Mouse (Mus musculus) c-Kit-negative CD71-positive TER-119-positive erythroid progenitor cells, embryonic 14.5 days (primary cell): Measurements from ENCODE around the gene Ptpn4.
A peak's percentile ranks its signal among the peaks of the same experiment; 100 is the strongest.

ENCODE experiments used
- DNase-seq: peaks from one replicate; pipeline ENCODE4 v3.0.0-alpha.2; 2013; ENCODE audit warnings: low read depth, low spot score

Gene Ptpn4

GRCm38 (mm10) chr1:119837035-119837751, at the start of gene Ptpn4:
TSS of gene Ptpn4 (minus strand) at chr1:119837613.
- peak; percentile 92 for DNase-seq

GRCm38 (mm10) chr1:119886320-119886719, 48.9 kb upstream of the Ptpn4 start:
- DNase-seq: no peak

GRCm38 (mm10) chr1:119884272-119884671, 46.9 kb upstream of the Ptpn4 start:
- no peak for DNase-seq

- DNase-seq: no peak
These were observed 41.5 kb upstream of the Ptpn4 start for GRCm38 (mm10) chr1:119878909-119879308.

- DNase-seq: no peak
These were observed 40.1 kb upstream of the Ptpn4 start for GRCm38 (mm10) chr1:119877469-119877868.

- no peak for DNase-seq
These were observed 31.2 kb upstream of the Ptpn4 start for GRCm38 (mm10) chr1:119868395-119869161.

GRCm38 (mm10) chr1:119867300-119867699, 29.9 kb upstream of the Ptpn4 start:
- no peak for DNase-seq

GRCm38 (mm10) chr1:119865311-119865710, 27.9 kb upstream of the Ptpn4 start:
- no peak for DNase-seq

GRCm38 (mm10) chr1:119863507-119864296, 26.3 kb upstream of the Ptpn4 start:
- DNase-seq: no peak

- no peak for DNase-seq
These were observed 22.2 kb upstream of the Ptpn4 start for GRCm38 (mm10) chr1:119859566-119859965.

- DNase-seq: no peak
These were observed 15.6 kb upstream of the Ptpn4 start for GRCm38 (mm10) chr1:119852980-119853379.

GRCm38 (mm10) chr1:119852339-119852738, 14.9 kb upstream of the Ptpn4 start:
- DNase-seq: no peak

- DNase-seq: no peak
These were observed 11.9 kb upstream of the Ptpn4 start for GRCm38 (mm10) chr1:119849146-119849935.

- no peak for DNase-seq
These were observed 7.9 kb upstream of the Ptpn4 start for GRCm38 (mm10) chr1:119845321-119845720.

- no peak for DNase-seq
These were observed 5.7 kb upstream of the Ptpn4 start for GRCm38 (mm10) chr1:119843121-119843520.

- DNase-seq: no peak
These were observed 828 bp upstream of the Ptpn4 start for GRCm38 (mm10) chr1:119838241-119838640.

GRCm38 (mm10) chr1:119836479-119837015, 866 bp downstream of the Ptpn4 start:
- peak; percentile 30 for DNase-seq

GRCm38 (mm10) chr1:119835726-119836478, 1.5 kb downstream of the Ptpn4 start:
- peak; percentile 11 for DNase-seq

GRCm38 (mm10) chr1:119828160-119828559, 9.3 kb downstream of the Ptpn4 start:
- DNase-seq: no peak

- DNase-seq: no peak
These were observed 18.7 kb downstream of the Ptpn4 start for GRCm38 (mm10) chr1:119818704-119819103.
